11 mouse cellular contexts compared by ENCODE assay signal in the genomic region with DNA sequence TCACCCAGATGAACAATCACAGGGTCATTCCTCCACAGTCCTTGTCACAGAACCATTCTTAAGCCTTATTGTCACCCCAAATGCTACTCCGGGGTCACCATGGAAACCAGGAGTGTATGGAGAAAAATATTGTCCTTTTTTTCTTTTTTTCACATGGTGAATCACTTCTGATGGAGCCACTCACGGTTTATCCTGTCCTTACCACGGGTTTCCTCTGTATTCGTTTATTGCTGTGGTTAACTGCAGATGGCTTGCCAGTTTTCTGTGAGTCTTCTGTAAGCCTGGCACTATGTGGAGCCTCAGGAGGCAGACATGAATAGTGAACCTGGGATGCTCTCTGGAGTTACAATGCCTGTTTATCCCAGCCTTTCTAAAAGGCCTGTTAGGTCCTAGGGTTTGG. TPM values are rescaled to one million over a fixed set of nuclear protein-coding genes. Genes with fewer than 3 reads are reported as not detected.
A peak's percentile ranks its signal among the peaks of the same experiment; 100 is the strongest.
DNase-seq lines count a peak whose midpoint lies in the region; ATAC-seq and TF ChIP-seq lines count a peak whose summit lies in the region.
"Had no signal": no experiment of that assay in that cellular context is flagged by ENCODE, and none has a peak within 500 bp of the region (broad histone marks: within the 10 kb centered on the region; RNA-seq: fewer than 3 reads in every experiment).

No protein-coding gene starts in this region.

- H3K9me3 ChIP-seq in heart, embryonic 15.5 days (replicated peaks), result no peaks in the 10 kb centered on the region
- H3K9me3 ChIP-seq in midbrain, embryonic 10.5 days (replicated peaks), result no peaks in the 10 kb centered on the region
- H3K9me3 ChIP-seq in midbrain, embryonic 15.5 days, result no peaks in the 10 kb centered on the region
- no peaks in the 10 kb centered on the region for H3K9me3 ChIP-seq in embryonic facial prominence, embryonic 13.5 days
- H3K9me3 ChIP-seq: megakaryocyte, embryonic 14.5 days had no signal

- no peak for TF ChIP-seq POLR2A in myocyte (IDR thresholded peaks at IDR 0.05; ENCODE audit: insufficient read length, low read depth)

- WGBS in heart, embryonic 15.5 days, result 65% methylated on average over 4 of the region's 4 CpGs
- 73% methylated on average over 4 of the region's 4 CpGs for WGBS in midbrain, embryonic 10.5 days
- WGBS in midbrain, embryonic 15.5 days, result 42% methylated on average over 4 of the region's 4 CpGs
- 56% methylated on average over 4 of the region's 4 CpGs for WGBS in embryonic facial prominence, embryonic 13.5 days

- H3K79me2 ChIP-seq in myocyte (ENCODE audit: control insufficient read depth, insufficient read depth), result peaks cover 42% of the 10 kb centered on the region

- H3ac ChIP-seq in myocyte (ENCODE audit: control insufficient read depth, insufficient read length), result no peak overlapping the region

- H3K27me3 ChIP-seq in heart, embryonic 15.5 days, result no peaks in the 10 kb centered on the region
- H3K27me3 ChIP-seq in midbrain, embryonic 10.5 days (ENCODE audit: low read depth, poor library complexity, severe bottlenecking), result no peaks in the 10 kb centered on the region
- no peaks in the 10 kb centered on the region for H3K27me3 ChIP-seq in midbrain, embryonic 15.5 days (replicated peaks)
- no peaks in the 10 kb centered on the region for H3K27me3 ChIP-seq in embryonic facial prominence, embryonic 13.5 days
- H3K27me3 ChIP-seq in myocyte (ENCODE audit: control insufficient read depth, insufficient read depth, insufficient read length), result no peaks in the 10 kb centered on the region
- H3K27me3 ChIP-seq: megakaryocyte, embryonic 14.5 days had no signal

- no peak overlapping the region for H3K4me3 ChIP-seq in heart, embryonic 15.5 days
- H3K4me3 ChIP-seq in midbrain, embryonic 10.5 days, result no peak overlapping the region
- no peak overlapping the region for H3K4me3 ChIP-seq in midbrain, embryonic 15.5 days
- H3K4me3 ChIP-seq in embryonic facial prominence, embryonic 13.5 days, result no peak overlapping the region
- no peak overlapping the region for H3K4me3 ChIP-seq in myocyte
- H3K4me3 ChIP-seq: megakaryocyte, embryonic 14.5 days had no signal

- ATAC-seq in heart, embryonic 15.5 days (replicated peaks; ENCODE audit: insufficient number of reproducible peaks, insufficient read depth, low FRiP score, low read depth), result no peak
- no peak for ATAC-seq in midbrain, embryonic 15.5 days (replicated peaks)
- ATAC-seq in embryonic facial prominence, embryonic 13.5 days (ENCODE audit: insufficient number of reproducible peaks, insufficient read depth, low FRiP score, low TSS enrichment, low read depth), result no peak
- ATAC-seq in megakaryocyte-erythroid progenitor cell, adult 5-6 weeks (replicated peaks; ENCODE audit: low FRiP score, low TSS enrichment, poor library complexity, severe bottlenecking), result no peak

- peaks cover 52% of the 10 kb centered on the region for H3K4me1 ChIP-seq in heart, embryonic 15.5 days (replicated peaks)
- H3K4me1 ChIP-seq in midbrain, embryonic 10.5 days, result peaks cover 79% of the 10 kb centered on the region
- peaks cover 33% of the 10 kb centered on the region for H3K4me1 ChIP-seq in midbrain, embryonic 15.5 days
- peaks cover 82% of the 10 kb centered on the region for H3K4me1 ChIP-seq in embryonic facial prominence, embryonic 13.5 days

- intact Hi-C loops in heart, postnatal 10 days (cut with DNase I), result no loop called here

- DNase-seq in heart, postnatal 10 days, result no peak
- no peak for DNase-seq in midbrain, embryonic 10.5 days (ENCODE audit: low spot score)
- no peak for DNase-seq in cerebellum, adult 8-10 months
- DNase-seq: spleen, adult 18-20 months; thymus, postnatal 4 days had no signal

- H3K36me3 ChIP-seq in heart, embryonic 15.5 days, result no peaks in the 10 kb centered on the region
- H3K36me3 ChIP-seq in midbrain, embryonic 10.5 days, result peaks cover 23% of the 10 kb centered on the region
- no peaks in the 10 kb centered on the region for H3K36me3 ChIP-seq in midbrain, embryonic 15.5 days (replicated peaks)
- H3K36me3 ChIP-seq in embryonic facial prominence, embryonic 13.5 days, result peaks cover 11% of the 10 kb centered on the region; the same call in 1 of the 2 replicates
- peaks cover 4% of the 10 kb centered on the region for H3K36me3 ChIP-seq in myocyte (ENCODE audit: control insufficient read depth, insufficient read depth)

- H3K9ac ChIP-seq in heart, embryonic 15.5 days, result no peak overlapping the region
- no peak overlapping the region for H3K9ac ChIP-seq in midbrain, embryonic 15.5 days
- no peak overlapping the region for H3K9ac ChIP-seq in embryonic facial prominence, embryonic 13.5 days

- peak overlapping the region; percentile 87 for H3K27ac ChIP-seq in heart, embryonic 15.5 days
- H3K27ac ChIP-seq in midbrain, embryonic 10.5 days (replicated peaks), result 0 out of 2 replicates have a peak overlapping the region, but pooled peaks have one; percentile 17
- no peak overlapping the region for H3K27ac ChIP-seq in midbrain, embryonic 15.5 days
- peak overlapping the region; percentile 70 for H3K27ac ChIP-seq in embryonic facial prominence, embryonic 13.5 days

- 0 out of 2 replicates have a peak overlapping the region, but pooled peaks have one; percentile 51 for H3K4me2 ChIP-seq in heart, embryonic 15.5 days
- H3K4me2 ChIP-seq in midbrain, embryonic 15.5 days, result no peak overlapping the region
- H3K4me2 ChIP-seq in embryonic facial prominence, embryonic 13.5 days, result no peak overlapping the region; the same call in 1 of the 2 replicates
- H3K4me2 ChIP-seq in myocyte (ENCODE audit: low read depth), result peak overlapping the region; percentile 78

TF ChIP-seq in myocyte, 11 proteins besides CTCF, POLR2A, EP300 and RAD21:
- TF ChIP-seq E2F4 (IDR thresholded peaks at IDR 0.05; ENCODE audit: insufficient read depth) (no peak), REST (IDR thresholded peaks at IDR 0.05; ENCODE audit: insufficient read depth, insufficient read length) (no peak), MYOD1 (IDR thresholded peaks at IDR 0.05; ENCODE audit: control insufficient read depth in 1 of 3, insufficient read length in 2 of 3, low read depth in 2 of 3) (no peak), POLR2AphosphoS2 (IDR thresholded peaks at IDR 0.05; ENCODE audit: insufficient read length, low read depth) (no peak), SRF (IDR thresholded peaks at IDR 0.05; ENCODE audit: control insufficient read depth, insufficient read length, low read depth) (no peak), TCF3 (IDR thresholded peaks at IDR 0.05; ENCODE audit: insufficient read length, low read depth) (no peak), MAX (IDR thresholded peaks at IDR 0.05; ENCODE audit: low read depth) (no peak), CEBPB (IDR thresholded peaks at IDR 0.05; ENCODE audit: insufficient read depth, poor library complexity, severe bottlenecking) (no peak), USF1 (IDR thresholded peaks at IDR 0.05; ENCODE audit: low read depth) (no peak), MYOG (IDR thresholded peaks at IDR 0.05; ENCODE audit: control insufficient read depth in 1 of 3, insufficient read depth in 1 of 3, insufficient read length in 2 of 3, low read depth in 2 of 3) (no peak), TCF12 (IDR thresholded peaks at IDR 0.05; ENCODE audit: insufficient read depth, poor library complexity, severe bottlenecking) (no peak)
TF ChIP-seq in myocyte: peak in this region for 0.

RNA-seq across cellular contexts. Expression of a gene that starts 53.4 kb away (rescaled TPM):
- 2.8 and 3.3 TPM in 2 replicates for polyA plus RNA-seq in heart, embryonic 15.5 days (2015; fragmentation: Nextera tagmentation; extraction: Ambion mirVana)
- under 1 TPM; 0.26 to 0.30 TPM for total RNA-seq in heart, postnatal 10 days (2021)
- polyA plus RNA-seq in midbrain, embryonic 10.5 days (2016; fragmentation: Nextera tagmentation; extraction: Ambion mirVana), result 28.9 and 44.4 TPM in 2 replicates
- 1.0 and 1.1 TPM in 2 replicates for polyA plus RNA-seq in midbrain, embryonic 15.5 days (2015; fragmentation: Nextera tagmentation; extraction: Ambion mirVana)
- 59.2 and 64.9 TPM in 2 replicates for polyA plus RNA-seq in embryonic facial prominence, embryonic 13.5 days (2015; fragmentation: Nextera tagmentation; extraction: Ambion mirVana)
- polyA plus RNA-seq in myocyte (2012; fragmentation: generic; extraction: Trizol), result 4.3 TPM
- 0.52 and 0.62 TPM in 2 replicates for total RNA-seq in megakaryocyte-erythroid progenitor cell, adult 5-6 weeks (2014; fragmentation: Nextera tagmentation)
- 1.5 TPM in 1 of 2 replicates, not detected in the other for total RNA-seq in megakaryocyte-erythroid progenitor cell, adult 5-6 weeks (2017)

Comparison
In these comparisons a context has a peak if more than half of its experiments do, and no peak if none do; other contexts are left out.
1. H3K4me2 ChIP-seq: peak in heart, embryonic 15.5 days (single experiment) and myocyte (single experiment); none in midbrain, embryonic 15.5 days (single experiment) and embryonic facial prominence, embryonic 13.5 days (single experiment).